ENCODE assay signal across 17 mouse cellular contexts in genomic region chr5:90700178-90700577, GRCm38 (mm10). TPM values are rescaled to one million over a fixed set of nuclear protein-coding genes. Genes with fewer than 3 reads are reported as not detected.
"Had no signal": no experiment of that assay in that cellular context is flagged by ENCODE, and none has a peak within 500 bp of the region (broad histone marks: within the 10 kb centered on the region; RNA-seq: fewer than 3 reads in every experiment).

No protein-coding gene starts in this region.

- H3K9me3 ChIP-seq: limb, embryonic 10.5 days; midbrain, embryonic 12.5 days; neural tube, embryonic 13.5 days; stomach, embryonic 15.5 days had no signal

- H3K4me3 ChIP-seq: left cerebral cortex, adult 2 months; limb, embryonic 10.5 days; midbrain, embryonic 12.5 days; neural tube, embryonic 13.5 days; stomach, embryonic 15.5 days had no signal

- H3K9ac ChIP-seq: liver, embryonic 14.5 days; midbrain, embryonic 12.5 days; neural tube, embryonic 13.5 days; stomach, embryonic 15.5 days had no signal

- H3K27ac ChIP-seq: left cerebral cortex, adult 2 months; limb, embryonic 10.5 days; liver, embryonic 14.5 days; midbrain, embryonic 12.5 days; neural tube, embryonic 13.5 days; stomach, embryonic 15.5 days had no signal

- H3K36me3 ChIP-seq: limb, embryonic 10.5 days; midbrain, embryonic 12.5 days; neural tube, embryonic 13.5 days; stomach, embryonic 15.5 days had no signal

- H3K27me3 ChIP-seq: midbrain, embryonic 12.5 days; neural tube, embryonic 13.5 days; stomach, embryonic 15.5 days had no signal

- H3K4me1 ChIP-seq: limb, embryonic 10.5 days; midbrain, embryonic 12.5 days; neural tube, embryonic 13.5 days; stomach, embryonic 15.5 days had no signal

- H3K4me2 ChIP-seq: midbrain, embryonic 12.5 days; neural tube, embryonic 13.5 days; stomach, embryonic 15.5 days had no signal

- DNase-seq: kidney, adult 2 months; kidney, postnatal 4 days; lung, adult 2 months; lung, postnatal 10 days; right cerebral cortex, postnatal 14 days; thymus, adult 2 months; thymus, postnatal 25 days had no signal

- ATAC-seq: intestine, embryonic 16.5 days; midbrain, embryonic 16.5 days had no signal

RNA-seq across cellular contexts. Expression of gene Cxcl5, which starts 59.0 kb away (rescaled TPM):
- polyA plus RNA-seq: kidney, adult 2 months; kidney, embryonic 16.5 days; midbrain, embryonic 12.5 days; neural tube, embryonic 13.5 days; testis, adult 2 months had no signal
